Mouse (Mus musculus): ENCODE measurements around the gene Ccdc88a. TPM values are rescaled to one million over a fixed set of nuclear protein-coding genes. Genes with fewer than 3 reads are reported as not detected.
"Not testable (repeated sequence)": the region's sequence is repeated elsewhere in the genome, so short reads cannot be mapped to it uniquely, and the experiment has no call there.

Gene Ccdc88a
- polyA plus RNA-seq, 1 experiment from 2014 or later: 105 TPM

GRCm38 (mm10) chr11:29545150-29545752 is 171.8 kb downstream of the Ccdc88a start:
- not testable (repeated sequence) for H3K4me3 ChIP-seq

DNA sequence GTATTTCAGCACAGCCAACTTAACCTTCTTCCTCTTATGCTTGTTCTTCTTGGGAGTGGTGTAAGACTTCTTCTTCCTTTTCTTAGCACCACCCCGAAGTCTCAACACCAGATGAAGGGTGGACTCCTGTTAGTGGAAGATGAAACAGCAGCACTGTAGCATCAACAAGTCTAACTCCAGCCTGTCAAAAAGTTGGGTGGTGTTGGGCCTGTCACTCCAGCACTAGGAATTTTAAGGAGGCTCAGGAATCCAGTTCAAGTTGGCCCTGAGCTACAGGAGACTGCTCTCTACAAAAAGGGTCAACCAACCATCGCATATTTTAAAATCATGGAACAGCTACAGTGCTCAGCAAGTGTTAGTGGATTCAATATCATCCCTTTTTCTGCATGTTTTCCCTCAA is 172.8 kb downstream of the Ccdc88a start:
- Histone ChIP-seq H3K4me2 (replicated peaks) (peak overlapping the region; percentile 74), H3K4me3 (peak overlapping the region; percentile 81), H3K4me1 (peaks cover 15% of the 10 kb centered on the region), H3K36me3 (peaks cover 42% of the 10 kb centered on the region)
- not testable (repeated sequence) for ATAC-seq (replicated peaks); H3K9me3 ChIP-seq; H3K9ac ChIP-seq (replicated peaks); H3K27me3 ChIP-seq; H3K27ac ChIP-seq (replicated peaks)
- 85% methylated on average over 2 of the region's 2 CpGs for WGBS

More at GRCm38 (mm10) chr11:29545150-29545752, 171.8 kb downstream of the Ccdc88a start:
- ATAC-seq (replicated peaks); H3K9ac ChIP-seq (replicated peaks); H3K27ac ChIP-seq (replicated peaks); H3K9me3 ChIP-seq; H3K27me3 ChIP-seq; H3K4me2 ChIP-seq (replicated peaks): not testable (repeated sequence)
- Histone ChIP-seq H3K4me1 (peaks cover 15% of the 10 kb centered on the region), H3K36me3 (peaks cover 51% of the 10 kb centered on the region)
- WGBS: 83% methylated on average over 4 of the region's 4 CpGs

- WGBS: 25% methylated on average over 2 of the region's 2 CpGs
- no peak for ATAC-seq (replicated peaks)
- no peaks in the 10 kb centered on the region for H3K27me3 ChIP-seq
- peak overlapping the region; percentile 85 for H3K9ac ChIP-seq (replicated peaks)
- peaks cover 38% of the 10 kb centered on the region for H3K36me3 ChIP-seq
- no peak overlapping the region for H3K27ac ChIP-seq (replicated peaks)
- H3K4me1 ChIP-seq: peaks cover 15% of the 10 kb centered on the region
- H3K4me3 ChIP-seq: peak overlapping the region; percentile 81
- no peaks in the 10 kb centered on the region for H3K9me3 ChIP-seq
- H3K4me2 ChIP-seq (replicated peaks): peak overlapping the region; percentile 74
Observed at GRCm38 (mm10) chr11:29546762-29547161, 173.3 kb downstream of the Ccdc88a start.

DNA sequence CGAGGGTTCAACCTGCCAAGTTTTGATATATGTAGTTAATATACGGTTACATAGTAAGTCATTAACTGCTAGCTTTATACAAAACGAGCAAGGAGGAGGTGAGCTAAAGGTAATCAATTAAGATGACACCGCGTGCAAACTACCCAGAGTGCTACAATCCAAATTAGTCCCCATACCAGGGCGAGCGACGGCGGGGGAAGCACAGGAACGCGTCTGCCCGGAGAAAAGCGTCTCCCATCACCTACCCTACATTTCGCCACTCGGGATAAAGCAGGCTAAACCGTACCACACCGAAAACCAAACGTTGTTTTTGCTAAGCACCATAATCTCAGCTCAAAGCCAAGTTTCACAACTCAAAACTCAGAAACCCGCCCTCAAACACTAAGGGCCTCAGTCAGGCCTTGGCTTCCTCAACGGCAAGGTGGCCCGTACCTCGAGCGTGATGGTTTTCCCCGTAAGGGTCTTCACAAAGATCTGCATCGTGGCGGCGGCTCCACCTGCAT is 173.8 kb downstream of the Ccdc88a start:
- Histone ChIP-seq H3K4me2 (replicated peaks) (peak overlapping the region; percentile 74), H3K4me1 (peaks cover 15% of the 10 kb centered on the region), H3K9ac (replicated peaks) (peak overlapping the region; percentile 85), H3K27me3 (no peaks in the 10 kb centered on the region), H3K9me3 (no peaks in the 10 kb centered on the region), H3K27ac (replicated peaks) (peak overlapping the region; percentile 92), H3K36me3 (peaks cover 35% of the 10 kb centered on the region), H3K4me3 (peak overlapping the region; percentile 81)
- under 1% methylated on average over 27 of the region's 27 CpGs for WGBS
- no peak; the same call in 1 of the 2 replicates for ATAC-seq (replicated peaks)

DNA sequence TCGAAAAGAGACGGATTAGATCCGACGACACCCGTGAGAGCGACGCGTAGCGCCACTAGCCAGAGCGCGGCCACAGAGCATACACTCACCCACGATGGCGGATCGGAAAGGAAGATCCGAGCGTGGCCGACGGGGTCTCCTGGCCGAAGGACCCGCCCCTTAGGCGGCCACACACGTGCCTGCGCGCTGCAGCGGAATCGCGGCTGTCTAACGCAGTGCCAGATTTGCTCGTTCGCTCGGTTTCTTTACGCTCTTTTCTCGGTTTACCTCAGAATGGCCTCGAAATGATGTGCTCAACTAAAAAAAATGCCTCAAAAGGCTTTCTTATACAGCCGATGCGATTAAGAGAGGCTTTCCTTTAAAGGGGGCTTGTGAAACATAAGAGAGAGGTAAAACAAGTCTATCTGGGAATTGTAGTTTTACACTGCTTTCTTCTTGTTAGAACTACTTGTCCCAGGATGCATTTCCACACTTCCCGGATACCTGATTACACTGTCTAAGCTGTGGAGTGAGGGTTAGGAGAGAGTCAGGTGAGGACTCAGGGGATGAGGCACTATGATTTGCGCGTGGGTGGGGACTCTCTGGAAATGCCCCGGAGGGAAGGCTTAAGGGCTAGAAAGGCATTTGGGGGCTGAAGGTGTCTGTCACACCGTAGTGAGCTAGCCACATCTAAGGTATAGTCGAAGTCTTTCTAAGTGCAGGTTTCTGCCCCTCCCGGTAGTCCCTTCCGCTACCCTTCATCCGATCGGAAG is 174.5 kb downstream of the Ccdc88a start, which contains the start of the genes Clhc1 and Rps27a:
Gene Clhc1 (plus strand): TSS at position 199 of the 752 bp plus-strand sequence.
Gene Rps27a (minus strand): TSS at position 358 of the 752 bp plus-strand sequence.
- peak; percentile 98 for ATAC-seq (replicated peaks)
- Histone ChIP-seq H3K27ac (replicated peaks) (peak within 1 kb of the TSS; percentile 92), H3K4me3 (peak within 1 kb of the TSS; percentile 81), H3K9ac (replicated peaks) (peak within 1 kb of the TSS; percentile 85), H3K9me3 (no peaks in the 10 kb centered on the region), H3K36me3 (peaks cover 32% of the 10 kb centered on the region), H3K4me1 (peaks cover 15% of the 10 kb centered on the region), H3K27me3 (no peaks in the 10 kb centered on the region), H3K4me2 (replicated peaks) (peak within 1 kb of the TSS; percentile 74)
- WGBS: under 1% methylated on average over 46 of the region's 46 CpGs

DNA sequence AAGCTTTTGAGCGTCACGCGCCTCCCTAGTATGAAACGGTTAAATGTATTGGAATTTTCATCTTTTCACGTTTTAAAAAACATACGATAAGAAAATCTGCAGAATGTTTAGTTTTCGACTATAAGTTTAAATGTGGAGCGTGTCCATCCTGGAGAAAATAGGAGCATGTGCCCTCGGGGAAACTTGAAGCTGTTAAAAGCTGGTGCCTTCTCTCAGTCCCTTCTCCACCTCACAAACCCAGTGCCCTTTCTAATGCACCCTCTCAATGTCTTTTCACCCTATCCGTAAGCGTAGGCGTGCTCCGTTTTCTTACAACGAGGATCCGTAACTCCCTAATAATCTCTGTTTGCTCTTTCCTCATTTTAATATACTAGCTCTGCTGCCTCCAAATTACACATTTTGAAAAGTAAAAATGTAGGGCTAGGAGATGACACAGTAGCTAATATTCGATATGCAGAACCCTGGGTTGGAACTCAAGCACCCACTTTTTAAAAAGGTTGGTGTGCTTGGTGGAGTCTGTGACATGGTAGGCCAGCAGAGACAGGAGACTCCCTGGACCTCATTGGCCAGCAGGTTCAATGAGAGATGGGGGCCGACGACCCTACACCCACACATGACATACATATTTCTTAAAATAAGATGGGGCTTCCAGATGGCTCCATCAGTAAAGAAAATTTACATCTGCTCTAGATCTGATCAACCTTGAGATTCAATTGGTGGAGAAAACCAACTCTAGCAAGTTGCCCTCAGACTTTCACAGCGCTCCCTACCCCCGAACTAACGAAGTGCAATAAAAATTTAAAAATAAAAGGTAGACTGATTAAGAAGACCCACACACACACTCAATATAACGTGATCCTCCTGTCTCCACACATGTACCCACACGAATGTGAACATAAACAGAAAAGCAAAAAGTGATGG is 175.3 kb downstream of the Ccdc88a start:
- H3K9ac ChIP-seq (replicated peaks): peak overlapping the region; percentile 85
- no peaks in the 10 kb centered on the region for H3K27me3 ChIP-seq
- peak overlapping the region; percentile 74 for H3K4me2 ChIP-seq (replicated peaks)
- peaks cover 15% of the 10 kb centered on the region for H3K4me1 ChIP-seq
- H3K36me3 ChIP-seq: peaks cover 28% of the 10 kb centered on the region
- ATAC-seq (replicated peaks): peak; percentile 21; the same call in 1 of the 2 replicates
- no peaks in the 10 kb centered on the region for H3K9me3 ChIP-seq
- peak overlapping the region; percentile 81 for H3K4me3 ChIP-seq
- H3K27ac ChIP-seq (replicated peaks): peak overlapping the region; percentile 92
- 29% methylated on average over 23 of the region's 23 CpGs for WGBS

GRCm38 (mm10) chr11:29549425-29549778 is 175.9 kb downstream of the Ccdc88a start:
- Histone ChIP-seq H3K9me3 (no peaks in the 10 kb centered on the region), H3K27me3 (no peaks in the 10 kb centered on the region), H3K36me3 (peaks cover 22% of the 10 kb centered on the region), H3K9ac (replicated peaks) (no peak overlapping the region), H3K4me1 (peaks cover 15% of the 10 kb centered on the region), H3K4me2 (replicated peaks) (no peak overlapping the region), H3K4me3 (no peak overlapping the region), H3K27ac (replicated peaks) (no peak overlapping the region)
- 92% methylated on average over 1 of the region's 1 CpGs for WGBS
- ATAC-seq (replicated peaks): no peak

Other genes with a start within 250 kb of the Ccdc88a start
- gene Pnpt1, start 242.9 kb upstream of the Ccdc88a start, polyA plus RNA-seq (2015; fragmentation: Nextera tagmentation; extraction: Ambion mirVana): 28.2 and 29.0 TPM in 2 replicates
- 93.1 and 93.6 TPM in 2 replicates for gene Ppp4r3b, start 200.8 kb upstream of the Ccdc88a start, polyA plus RNA-seq (2015; fragmentation: Nextera tagmentation; extraction: Ambion mirVana)
- 89.8 and 98.0 TPM in 2 replicates for gene Cfap36, start 126.2 kb upstream of the Ccdc88a start, polyA plus RNA-seq (2015; fragmentation: Nextera tagmentation; extraction: Ambion mirVana)
- gene Prorsd1, start 141.4 kb downstream of the Ccdc88a start, polyA plus RNA-seq (2015; fragmentation: Nextera tagmentation; extraction: Ambion mirVana): 8.7 and 9.5 TPM in 2 replicates
- 60.0 and 62.4 TPM in 2 replicates for gene Mtif2, start 152.8 kb downstream of the Ccdc88a start, polyA plus RNA-seq (2015; fragmentation: Nextera tagmentation; extraction: Ambion mirVana)
- 0.08 TPM in 1 of 2 replicates, not detected in the other for gene Clhc1, start 174.3 kb downstream of the Ccdc88a start, polyA plus RNA-seq (2015; fragmentation: Nextera tagmentation; extraction: Ambion mirVana)
- 649 and 656 TPM in 2 replicates for gene Rps27a, start 174.5 kb downstream of the Ccdc88a start, polyA plus RNA-seq (2015; fragmentation: Nextera tagmentation; extraction: Ambion mirVana)

Data from forebrain, embryonic 15.5 days (tissue).